Mouse (Mus musculus) kidney, adult 2 months (tissue): ENCODE data around the gene Oard1. TPM values are rescaled to one million over a fixed set of nuclear protein-coding genes. Genes with fewer than 3 reads are reported as not detected.
A peak's percentile ranks its signal among the peaks of the same experiment; 100 is the strongest.

ENCODE experiments used
- DNase-seq: peaks from one replicate; pipeline ENCODE4 v3.0.0; 2021
- H3K27ac ChIP-seq: fragments of 200-500 bp; 2 replicates; pipeline ENCODE4 v1.5.1; 2012; ENCODE audit warnings: low read depth, low read length, control low read depth, inconsistent platforms; ENCODE audit not compliant: insufficient read depth
- H3K27me3 ChIP-seq: fragments of 200-500 bp; replicated peaks from 2 replicates; pipeline ENCODE4 v1.6.1; 2012; ENCODE audit warnings: mild to moderate bottlenecking, moderate library complexity, low read length, inconsistent platforms; ENCODE audit not compliant: control insufficient read depth, insufficient read depth
- H3K36me3 ChIP-seq: fragments of 200-500 bp; 2 replicates; pipeline ENCODE4 v1.6.1; 2012; ENCODE audit warnings: mild to moderate bottlenecking, moderate library complexity, low read length, inconsistent platforms; ENCODE audit not compliant: control insufficient read depth, insufficient read depth
- H3K4me1 ChIP-seq: fragments of 200-500 bp; 2 replicates; pipeline ENCODE4 v1.6.1; 2011; ENCODE audit warnings: low read length; ENCODE audit not compliant: control insufficient read depth, insufficient read depth
- H3K4me3 ChIP-seq: fragments of 200-500 bp; 2 replicates; pipeline ENCODE4 v1.5.1; 2011; ENCODE audit warnings: mild to moderate bottlenecking, low read depth, low read length, control low read depth; ENCODE audit not compliant: insufficient read depth
- CTCF ChIP-seq: fragments of 200-500 bp; conservative IDR thresholded peaks from 2 replicates; pipeline ENCODE4 v1.5.1; 2011; ENCODE audit warnings: low read depth, mild to moderate bottlenecking, control low read depth, low read length, moderate library complexity, mixed read lengths; ENCODE audit not compliant: insufficient read depth, insufficient read length
- POLR2A ChIP-seq: fragments of 200-500 bp; IDR thresholded peaks from one replicate; pipeline ENCODE4 v1.6.1; 2011; ENCODE audit warnings: low read depth, low read length, control low read depth
- WGBS: fragments of 180-500 bp; shearing (Covaris S2); methylation state at CpG from one replicate; pipeline ENCODE4 v1.1.7; 2018; 5-methylcytosine and 5-hydroxymethylcytosine counted together
- polyA plus RNA-seq: library from polyadenylated mRNA; depleted of rRNA; stranded (reverse); fragments of >200 nt; gene quantifications from 2 replicates; pipeline ENCODE4 v1.2.3, GENCODE M21; 2012

Oard1 gene
- polyA plus RNA-seq, 1 experiment = 25.8 TPM

- Histone ChIP-seq H3K27me3 (no peaks in the 10 kb centered on the region), H3K4me1 (peaks cover 21% of the 10 kb centered on the region), H3K36me3 (peaks cover 1% of the 10 kb centered on the region; the same call in 1 of the 2 replicates), H3K27ac (peak overlapping the region; percentile 69), H3K4me3 (peak overlapping the region; percentile 44)
- 9% methylated on average over 7 of the region's 7 CpGs for WGBS
- no peak for TF ChIP-seq CTCF
- peak; percentile 72 for DNase-seq
Observed at GRCm38 (mm10) chr17:48418174-48418573, 8.4 kb downstream of the Oard1 start.

GRCm38 (mm10) chr17:48418781-48419180 is 9.0 kb downstream of the Oard1 start:
- DNase-seq = no peak
- no peak overlapping the region for H3K4me3 ChIP-seq
- 33% methylated on average over 1 of the region's 1 CpGs for WGBS
- no peaks in the 10 kb centered on the region for H3K27me3 ChIP-seq
- peaks cover 1% of the 10 kb centered on the region; the same call in 1 of the 2 replicates for H3K36me3 ChIP-seq
- H3K4me1 ChIP-seq = peaks cover 23% of the 10 kb centered on the region
- peak overlapping the region; percentile 69; the same call in 1 of the 2 replicates for H3K27ac ChIP-seq
- no peak for TF ChIP-seq POLR2A
- no peak for TF ChIP-seq CTCF

GRCm38 (mm10) chr17:48419571-48419970 is 9.8 kb downstream of the Oard1 start:
- H3K27ac ChIP-seq = no peak overlapping the region
- 80% methylated on average over 2 of the region's 2 CpGs for WGBS
- no peak for TF ChIP-seq POLR2A
- no peak for TF ChIP-seq CTCF

GRCm38 (mm10) chr17:48424237-48424636 is 14.4 kb downstream of the Oard1 start:
- 74% methylated on average over 9 of the region's 9 CpGs for WGBS

More at GRCm38 (mm10) chr17:48419571-48419970, 9.8 kb downstream of the Oard1 start:
- no peaks in the 10 kb centered on the region for H3K27me3 ChIP-seq
- no peaks in the 10 kb centered on the region for H3K36me3 ChIP-seq
- peaks cover 27% of the 10 kb centered on the region for H3K4me1 ChIP-seq
- no peak overlapping the region for H3K4me3 ChIP-seq
- DNase-seq = no peak

GRCm38 (mm10) chr17:48425823-48426612 is 16.2 kb downstream of the Oard1 start:
- no peak overlapping the region for H3K27ac ChIP-seq
- WGBS = 52% methylated on average over 9 of the region's 9 CpGs
- TF ChIP-seq POLR2A (no peak), CTCF (no peak)
- H3K27me3 ChIP-seq = no peaks in the 10 kb centered on the region
- peaks cover 13% of the 10 kb centered on the region for H3K4me1 ChIP-seq
- no peak for DNase-seq
- H3K36me3 ChIP-seq = no peaks in the 10 kb centered on the region
- H3K4me3 ChIP-seq = no peak overlapping the region

More at GRCm38 (mm10) chr17:48424237-48424636, 14.4 kb downstream of the Oard1 start:
- Histone ChIP-seq H3K27me3 (no peaks in the 10 kb centered on the region), H3K36me3 (no peaks in the 10 kb centered on the region), H3K4me1 (peaks cover 13% of the 10 kb centered on the region), H3K27ac (peak overlapping the region; percentile 28; the same call in 1 of the 2 replicates), H3K4me3 (no peak overlapping the region)
- TF ChIP-seq CTCF (no peak), POLR2A (no peak)
- DNase-seq = peak; percentile 60

- H3K4me1 ChIP-seq = peaks cover 13% of the 10 kb centered on the region
- no peak overlapping the region for H3K4me3 ChIP-seq
- no peaks in the 10 kb centered on the region for H3K36me3 ChIP-seq
- TF ChIP-seq CTCF (no peak), POLR2A (no peak)
- WGBS = 55% methylated on average over 13 of the region's 13 CpGs
- DNase-seq = no peak
- H3K27ac ChIP-seq = no peak overlapping the region
- no peaks in the 10 kb centered on the region for H3K27me3 ChIP-seq
Observed at GRCm38 (mm10) chr17:48426991-48427750, 17.4 kb downstream of the Oard1 start.
